Mouse (Mus musculus): ENCODE data around the gene Mtrr. TPM values are rescaled to one million over a fixed set of nuclear protein-coding genes. Genes with fewer than 3 reads are reported as not detected.
A peak's percentile ranks its signal among the peaks of the same experiment; 100 is the strongest.

The Mtrr gene
- 19.1 and 19.2 TPM in 2 replicates for polyA plus RNA-seq (2014; fragmentation: Nextera tagmentation; extraction: Ambion mirVana)

DNA sequence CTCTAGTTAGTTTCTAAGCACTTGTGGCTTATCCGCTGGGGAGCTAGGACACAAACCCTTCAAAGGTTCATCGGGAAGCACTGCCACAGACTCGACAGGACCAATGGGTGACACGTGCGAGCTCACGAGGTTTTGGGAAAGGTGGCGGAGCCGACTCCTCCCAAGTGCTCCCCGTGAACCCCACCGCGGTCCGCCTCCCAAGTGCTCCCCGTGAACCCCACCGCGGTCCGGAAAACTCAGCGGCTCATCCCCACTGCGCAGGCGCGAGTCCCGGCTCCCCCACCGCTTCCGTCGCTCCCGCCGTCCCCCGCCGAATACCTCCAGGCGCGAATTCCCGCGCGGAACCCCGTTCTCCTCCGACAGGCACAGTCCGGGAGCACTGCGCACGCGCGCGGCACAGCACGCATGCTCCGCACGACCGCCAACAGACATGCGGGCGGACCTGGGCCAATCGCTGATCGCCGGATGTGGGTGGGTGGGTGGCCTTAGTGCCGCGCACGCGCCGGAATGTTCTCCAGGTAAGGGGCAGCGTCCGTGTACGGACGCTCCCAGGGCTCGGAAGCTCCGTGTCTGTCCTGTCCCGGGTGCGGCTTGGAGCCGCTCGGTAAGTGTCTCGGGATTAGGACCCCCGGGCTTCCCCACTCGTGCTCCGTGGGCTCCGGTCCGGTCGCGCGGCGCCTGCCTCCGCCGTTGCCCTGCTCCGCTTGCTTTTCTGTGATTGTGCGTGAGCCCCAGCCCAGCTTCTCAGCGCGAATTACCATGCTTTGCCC, at the start of gene Mtrr, which contains the start of gene Fastkd3:
Mtrr (minus strand) TSS at position 403 of the 770 bp plus-strand sequence.
Fastkd3 (plus strand) TSS at position 488 of the 770 bp plus-strand sequence.
- Histone ChIP-seq H3K27ac (ENCODE audit: low read depth) (peak within 1 kb of the TSS; percentile 77), H3K4me3 (ENCODE audit: low read depth, low read length) (peak within 1 kb of the TSS; percentile 66), H3K4me1 (replicated peaks; ENCODE audit: control insufficient read depth, insufficient read depth, low read length) (peaks cover 8% of the 10 kb centered on the region), H3K27me3 (replicated peaks; ENCODE audit: control insufficient read depth, insufficient read depth, low read length) (no peaks in the 10 kb centered on the region), H3K4me2 (ENCODE audit: low read length) (peak within 1 kb of the TSS; percentile 77), H3K9me3 (ENCODE audit: control insufficient read depth, low read length) (no peaks in the 10 kb centered on the region), H3K9ac (ENCODE audit: low read length) (peak within 1 kb of the TSS; percentile 74), H3K36me3 (ENCODE audit: control insufficient read depth, insufficient read depth, low read length) (peaks cover 56% of the 10 kb centered on the region)
- ATAC-seq (replicated peaks; ENCODE audit: low FRiP score, low TSS enrichment, low read depth) (peak; percentile 100), DNase-seq (ENCODE audit: low spot score) (peak; percentile 98)
- under 1% methylated on average over 81 of the region's 81 CpGs for WGBS

DNA sequence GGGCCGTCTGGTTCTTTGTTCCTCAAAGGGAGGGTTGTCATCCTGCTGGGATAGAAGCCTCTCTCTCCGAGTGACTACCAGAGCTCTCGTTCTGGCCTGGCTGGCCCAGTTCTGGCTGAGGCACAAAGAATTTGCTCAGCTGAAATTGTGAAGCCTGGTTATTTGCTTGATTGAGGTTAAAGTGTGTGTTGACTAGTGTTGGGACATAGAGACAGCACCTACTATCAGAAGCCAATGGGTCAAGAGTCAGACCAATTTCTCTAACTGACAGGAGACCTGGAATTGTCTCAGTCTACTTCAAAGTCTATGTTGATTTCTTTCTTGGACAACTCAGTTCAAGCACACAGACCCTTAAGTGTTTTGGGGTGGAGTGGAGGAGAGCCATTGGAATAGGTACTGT, 45.1 kb upstream of the Mtrr start:
- H3K9ac ChIP-seq (ENCODE audit: low read length), result no peak overlapping the region
- ATAC-seq (replicated peaks; ENCODE audit: low FRiP score, low TSS enrichment, low read depth) (no peak), DNase-seq (ENCODE audit: low spot score) (no peak)
- no peaks in the 10 kb centered on the region for H3K4me1 ChIP-seq (replicated peaks; ENCODE audit: control insufficient read depth, insufficient read depth, low read length)
- no peak overlapping the region for H3K27ac ChIP-seq (ENCODE audit: low read depth)
- H3K36me3 ChIP-seq (ENCODE audit: control insufficient read depth, insufficient read depth, low read length), result no peaks in the 10 kb centered on the region
- no peaks in the 10 kb centered on the region for H3K9me3 ChIP-seq (ENCODE audit: control insufficient read depth, low read length)
- H3K4me3 ChIP-seq (ENCODE audit: low read depth, low read length), result no peak overlapping the region
- WGBS, result 71% methylated on average over 3 of the region's 3 CpGs
- H3K4me2 ChIP-seq (ENCODE audit: low read length), result no peak overlapping the region
- H3K27me3 ChIP-seq (replicated peaks; ENCODE audit: control insufficient read depth, insufficient read depth, low read length), result no peaks in the 10 kb centered on the region

DNA sequence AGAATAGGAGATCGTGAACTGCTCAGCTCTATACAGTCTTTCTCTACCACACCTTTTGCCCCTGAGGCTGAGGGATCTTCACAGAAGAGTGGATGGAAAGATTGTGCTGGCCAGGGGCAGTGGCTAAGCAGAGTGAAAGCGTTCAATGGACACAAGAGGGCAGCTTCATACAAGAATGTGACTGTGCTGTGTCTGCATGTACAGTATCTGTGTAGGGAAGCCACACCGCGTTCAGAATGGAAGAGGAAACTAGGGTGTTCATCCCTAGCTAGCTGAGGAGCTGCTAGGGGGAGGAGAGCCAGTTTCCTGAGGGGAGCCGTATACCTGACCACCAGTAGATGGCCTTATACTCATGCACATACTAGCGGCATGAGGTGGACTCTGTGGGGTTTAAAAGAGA, 40.8 kb upstream of the Mtrr start:
- ATAC-seq (replicated peaks; ENCODE audit: low FRiP score, low TSS enrichment, low read depth) (no peak), DNase-seq (ENCODE audit: low spot score) (no peak)
- H3K4me1 ChIP-seq (replicated peaks; ENCODE audit: control insufficient read depth, insufficient read depth, low read length), result no peaks in the 10 kb centered on the region
- H3K27me3 ChIP-seq (replicated peaks; ENCODE audit: control insufficient read depth, insufficient read depth, low read length), result no peaks in the 10 kb centered on the region
- H3K9me3 ChIP-seq (ENCODE audit: control insufficient read depth, low read length), result no peaks in the 10 kb centered on the region
- H3K4me3 ChIP-seq (ENCODE audit: low read depth, low read length), result no peak overlapping the region
- 59% methylated on average over 6 of the region's 6 CpGs for WGBS
- H3K27ac ChIP-seq (ENCODE audit: low read depth), result no peak overlapping the region
- no peak overlapping the region for H3K4me2 ChIP-seq (ENCODE audit: low read length)
- H3K9ac ChIP-seq (ENCODE audit: low read length), result no peak overlapping the region
- H3K36me3 ChIP-seq (ENCODE audit: control insufficient read depth, insufficient read depth, low read length), result no peaks in the 10 kb centered on the region

DNA sequence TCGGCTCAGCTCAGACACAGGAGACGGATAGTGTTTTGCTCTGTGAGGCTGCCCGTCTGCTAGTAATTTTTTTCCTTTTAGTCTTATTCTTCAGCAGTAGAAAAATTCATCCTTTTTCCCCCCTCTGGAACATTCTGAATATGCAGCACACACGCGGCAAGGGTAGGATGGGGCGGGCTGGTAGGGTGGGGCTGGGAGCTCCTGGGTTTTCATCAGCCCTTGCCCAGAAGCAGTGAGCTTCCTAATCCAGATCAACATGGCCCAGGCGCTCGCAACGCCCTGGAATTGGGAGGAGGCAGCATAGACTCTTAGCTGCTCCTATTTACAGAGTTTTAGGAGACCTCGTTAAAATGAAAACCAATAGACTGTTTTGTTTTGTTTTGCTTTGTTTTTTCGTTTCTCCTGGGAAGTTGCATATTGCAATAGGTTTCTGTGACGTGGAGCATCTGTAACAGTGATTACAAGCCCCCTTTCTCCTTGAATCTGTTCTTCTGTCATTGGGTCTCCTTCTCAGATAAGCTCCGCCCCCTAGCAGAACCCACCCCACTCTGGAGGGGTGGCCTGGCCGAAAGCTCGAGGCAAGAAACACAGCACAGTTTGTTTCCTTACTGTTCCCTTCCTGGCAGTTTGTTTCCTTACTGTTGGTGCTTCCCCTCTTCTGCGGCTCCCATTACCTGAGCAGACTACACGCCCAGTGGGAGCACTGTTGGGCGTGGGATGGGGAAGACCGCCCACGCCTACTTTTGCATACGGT, 25.9 kb upstream of the Mtrr start:
- Histone ChIP-seq H3K36me3 (ENCODE audit: control insufficient read depth, insufficient read depth, low read length) (no peaks in the 10 kb centered on the region), H3K4me3 (ENCODE audit: low read depth, low read length) (peak overlapping the region; percentile 16), H3K9me3 (ENCODE audit: control insufficient read depth, low read length) (no peaks in the 10 kb centered on the region), H3K27me3 (replicated peaks; ENCODE audit: control insufficient read depth, insufficient read depth, low read length) (no peaks in the 10 kb centered on the region), H3K27ac (ENCODE audit: low read depth) (no peak overlapping the region), H3K9ac (ENCODE audit: low read length) (no peak overlapping the region), H3K4me2 (ENCODE audit: low read length) (peak overlapping the region; percentile 41), H3K4me1 (replicated peaks; ENCODE audit: control insufficient read depth, insufficient read depth, low read length) (no peaks in the 10 kb centered on the region)
- DNase-seq (ENCODE audit: low spot score), result no peak
- ATAC-seq (replicated peaks; ENCODE audit: low FRiP score, low TSS enrichment, low read depth), result no peak
- WGBS, result 46% methylated on average over 21 of the region's 21 CpGs

DNA sequence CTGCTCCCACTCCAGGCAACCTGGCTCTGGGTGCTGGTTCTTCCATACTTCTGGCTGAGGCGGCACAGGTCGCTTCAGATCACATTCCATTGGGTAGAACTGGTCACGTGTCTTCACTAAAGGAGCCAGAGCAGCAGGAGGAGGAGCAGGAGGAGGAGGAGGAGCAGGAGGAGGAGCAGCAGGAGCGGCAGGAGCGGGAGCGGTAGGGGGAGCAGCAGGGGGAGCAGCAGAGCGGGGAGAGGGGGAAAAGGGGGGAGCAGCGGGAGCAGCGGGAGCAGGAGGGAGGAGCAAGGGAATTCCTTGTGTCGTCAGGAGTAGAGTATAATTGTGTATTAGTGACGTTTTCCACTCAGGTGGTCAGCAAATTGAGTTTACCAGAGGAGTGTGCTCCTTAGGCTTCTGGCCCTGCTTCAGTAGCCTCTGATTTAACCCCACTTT, 23.8 kb upstream of the Mtrr start:
- WGBS, result 7% methylated on average over 10 of the region's 11 CpGs

DNA sequence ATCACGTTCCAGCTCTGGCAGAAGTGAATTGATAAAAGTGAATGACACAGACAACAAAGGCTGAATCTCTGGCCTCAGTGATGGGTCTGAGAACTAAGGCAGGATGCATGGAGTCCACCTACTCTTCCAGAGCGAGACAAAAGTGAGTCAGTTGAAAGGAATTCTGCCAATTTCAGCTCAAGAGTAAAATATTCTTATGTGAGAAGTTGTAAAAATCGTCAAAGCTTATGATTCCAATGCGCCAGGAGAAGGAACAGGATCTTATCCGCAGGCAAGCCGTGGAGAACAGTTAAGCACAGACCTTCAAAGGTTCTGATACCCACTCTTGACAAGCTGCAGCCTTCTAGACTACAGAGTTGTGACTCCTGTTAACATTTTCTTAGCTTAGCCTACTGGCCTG, 21.1 kb upstream of the Mtrr start:
- H3K9me3 ChIP-seq (ENCODE audit: control insufficient read depth, low read length), result no peaks in the 10 kb centered on the region
- no peak for DNase-seq (ENCODE audit: low spot score)
- no peak overlapping the region for H3K4me3 ChIP-seq (ENCODE audit: low read depth, low read length)
- no peaks in the 10 kb centered on the region for H3K27me3 ChIP-seq (replicated peaks; ENCODE audit: control insufficient read depth, insufficient read depth, low read length)
- H3K9ac ChIP-seq (ENCODE audit: low read length), result no peak overlapping the region
- no peak overlapping the region for H3K27ac ChIP-seq (ENCODE audit: low read depth)
- no peaks in the 10 kb centered on the region for H3K36me3 ChIP-seq (ENCODE audit: control insufficient read depth, insufficient read depth, low read length)
- no peaks in the 10 kb centered on the region for H3K4me1 ChIP-seq (replicated peaks; ENCODE audit: control insufficient read depth, insufficient read depth, low read length)
- ATAC-seq (replicated peaks; ENCODE audit: low FRiP score, low TSS enrichment, low read depth), result no peak
- WGBS, result 74% methylated on average over 6 of the region's 6 CpGs
- no peak overlapping the region for H3K4me2 ChIP-seq (ENCODE audit: low read length)

More for the DNA sequence above, 23.8 kb upstream of the Mtrr start:
- no peaks in the 10 kb centered on the region for H3K4me1 ChIP-seq (replicated peaks; ENCODE audit: control insufficient read depth, insufficient read depth, low read length)
- H3K27me3 ChIP-seq (replicated peaks; ENCODE audit: control insufficient read depth, insufficient read depth, low read length), result no peaks in the 10 kb centered on the region
- peak overlapping the region; percentile 20 for H3K4me3 ChIP-seq (ENCODE audit: low read depth, low read length)
- DNase-seq (ENCODE audit: low spot score) (peak; percentile 58), ATAC-seq (replicated peaks; ENCODE audit: low FRiP score, low TSS enrichment, low read depth) (peak; percentile 80)
- H3K9me3 ChIP-seq (ENCODE audit: control insufficient read depth, low read length), result no peaks in the 10 kb centered on the region
- peak overlapping the region; percentile 30; the same call in 1 of the 2 replicates for H3K9ac ChIP-seq (ENCODE audit: low read length)
- peak overlapping the region; percentile 44 for H3K4me2 ChIP-seq (ENCODE audit: low read length)
- H3K36me3 ChIP-seq (ENCODE audit: control insufficient read depth, insufficient read depth, low read length), result no peaks in the 10 kb centered on the region
- no peak overlapping the region for H3K27ac ChIP-seq (ENCODE audit: low read depth)

DNA sequence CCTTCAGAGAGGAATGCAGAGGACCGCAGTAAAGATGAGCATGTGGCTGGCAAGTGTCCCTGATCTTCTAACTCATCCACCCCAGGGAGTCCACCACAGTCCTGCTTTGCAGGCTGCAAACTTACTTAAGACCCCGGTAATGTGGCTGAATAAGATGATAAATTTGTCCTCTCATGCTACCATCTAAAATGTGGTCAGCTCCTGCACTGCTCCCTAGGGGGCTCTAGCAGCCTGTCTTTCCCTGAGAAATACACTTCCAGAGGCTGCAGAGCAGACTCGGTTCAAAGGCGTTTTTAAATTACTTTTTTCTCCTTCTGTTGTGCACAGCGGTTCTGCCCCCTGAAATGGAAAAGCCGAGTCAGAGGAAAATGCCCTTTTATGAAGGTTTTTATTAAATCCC, 19.2 kb upstream of the Mtrr start:
- Histone ChIP-seq H3K27ac (ENCODE audit: low read depth) (no peak overlapping the region), H3K27me3 (replicated peaks; ENCODE audit: control insufficient read depth, insufficient read depth, low read length) (no peaks in the 10 kb centered on the region), H3K9me3 (ENCODE audit: control insufficient read depth, low read length) (no peaks in the 10 kb centered on the region), H3K4me3 (ENCODE audit: low read depth, low read length) (no peak overlapping the region), H3K4me2 (ENCODE audit: low read length) (no peak overlapping the region), H3K4me1 (replicated peaks; ENCODE audit: control insufficient read depth, insufficient read depth, low read length) (no peaks in the 10 kb centered on the region), H3K36me3 (ENCODE audit: control insufficient read depth, insufficient read depth, low read length) (no peaks in the 10 kb centered on the region), H3K9ac (ENCODE audit: low read length) (no peak overlapping the region)
- no peak for ATAC-seq (replicated peaks; ENCODE audit: low FRiP score, low TSS enrichment, low read depth)
- WGBS, result 12% methylated on average over 6 of the region's 6 CpGs
- no peak for DNase-seq (ENCODE audit: low spot score)

DNA sequence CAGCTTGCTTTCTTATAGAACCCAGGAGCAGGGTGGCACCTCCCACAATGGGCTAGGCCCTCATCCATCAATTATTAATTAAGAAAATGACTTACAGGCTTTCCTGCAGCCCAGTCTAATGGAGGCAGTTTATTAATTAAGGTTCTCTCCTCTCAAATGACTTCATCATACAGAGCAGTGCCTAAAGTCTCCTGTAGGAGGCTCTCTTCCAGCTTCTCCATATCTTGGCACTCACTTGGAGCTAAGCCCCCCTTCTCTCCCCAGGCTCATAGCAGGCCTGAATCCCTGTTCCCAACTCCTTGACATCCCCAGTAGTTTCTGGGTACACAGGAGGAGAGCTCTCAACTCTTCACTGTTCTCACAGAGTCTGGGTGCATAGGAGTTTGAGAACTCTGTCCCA, 17.0 kb upstream of the Mtrr start:
- Histone ChIP-seq H3K9me3 (ENCODE audit: control insufficient read depth, low read length) (no peaks in the 10 kb centered on the region), H3K27me3 (replicated peaks; ENCODE audit: control insufficient read depth, insufficient read depth, low read length) (no peaks in the 10 kb centered on the region), H3K4me1 (replicated peaks; ENCODE audit: control insufficient read depth, insufficient read depth, low read length) (no peaks in the 10 kb centered on the region), H3K36me3 (ENCODE audit: control insufficient read depth, insufficient read depth, low read length) (no peaks in the 10 kb centered on the region), H3K4me2 (ENCODE audit: low read length) (no peak overlapping the region), H3K9ac (ENCODE audit: low read length) (no peak overlapping the region), H3K4me3 (ENCODE audit: low read depth, low read length) (no peak overlapping the region), H3K27ac (ENCODE audit: low read depth) (no peak overlapping the region)
- no peak for ATAC-seq (replicated peaks; ENCODE audit: low FRiP score, low TSS enrichment, low read depth)
- DNase-seq (ENCODE audit: low spot score), result no peak

Measured in intestine, embryonic 14.5 days (tissue).